Mouse (Mus musculus): Measurements from ENCODE around the gene Ano7. TPM values are rescaled to one million over a fixed set of nuclear protein-coding genes. Genes with fewer than 3 reads are reported as not detected.
A peak's percentile ranks its signal among the peaks of the same experiment; 100 is the strongest.

Ano7 gene
- polyA plus RNA-seq, 1 experiment from 2014 or later = not detected

GRCm38 (mm10) chr1:93347176-93347575, 26.6 kb upstream of the Ano7 start:
- Histone ChIP-seq H3K27ac (ENCODE audit: low read depth) (no peak overlapping the region), H3K4me1 (ENCODE audit: insufficient read depth) (peaks cover 6% of the 10 kb centered on the region; the same call in 1 of the 2 replicates), H3K36me3 (replicated peaks; ENCODE audit: insufficient read depth, low read length) (peaks cover 57% of the 10 kb centered on the region), H3K9ac (replicated peaks) (no peak overlapping the region), H3K27me3 (ENCODE audit: insufficient read depth, low read length) (no peaks in the 10 kb centered on the region), H3K4me3 (ENCODE audit: low read depth, low read length) (no peak overlapping the region), H3K4me2 (ENCODE audit: low read depth, low read length) (no peak overlapping the region), H3K9me3 (ENCODE audit: low read length) (no peaks in the 10 kb centered on the region)
- DNase-seq (no peak), ATAC-seq (no peak)
- WGBS (ENCODE audit: insufficient replicate concordance) = 89% methylated on average over 5 of the region's 5 CpGs
- TF ChIP-seq EP300 (IDR thresholded peaks at IDR 0.05; ENCODE audit: low read depth) (no peak), CTCF (IDR thresholded peaks at IDR 0.05; ENCODE audit: low read depth) (no peak)

GRCm38 (mm10) chr1:93349701-93350100, 24.0 kb upstream of the Ano7 start:
- Histone ChIP-seq H3K27me3 (ENCODE audit: insufficient read depth, low read length) (no peaks in the 10 kb centered on the region), H3K9me3 (ENCODE audit: low read length) (no peaks in the 10 kb centered on the region), H3K36me3 (replicated peaks; ENCODE audit: insufficient read depth, low read length) (peaks cover 79% of the 10 kb centered on the region), H3K4me2 (ENCODE audit: low read depth, low read length) (no peak overlapping the region), H3K27ac (ENCODE audit: low read depth) (no peak overlapping the region), H3K4me1 (ENCODE audit: insufficient read depth) (no peaks in the 10 kb centered on the region; the same call in 1 of the 2 replicates), H3K9ac (replicated peaks) (no peak overlapping the region), H3K4me3 (ENCODE audit: low read depth, low read length) (no peak overlapping the region)
- WGBS (ENCODE audit: insufficient replicate concordance) = 88% methylated on average over 4 of the region's 4 CpGs
- ATAC-seq (no peak), DNase-seq (no peak)
- no peak for TF ChIP-seq EP300 (IDR thresholded peaks at IDR 0.05; ENCODE audit: low read depth)
- no peak for TF ChIP-seq CTCF (IDR thresholded peaks at IDR 0.05; ENCODE audit: low read depth)

GRCm38 (mm10) chr1:93352724-93353123, 21.0 kb upstream of the Ano7 start:
- WGBS (ENCODE audit: insufficient replicate concordance) = 87% methylated on average over 2 of the region's 2 CpGs
- ATAC-seq (no peak), DNase-seq (no peak)
- no peak overlapping the region for H3K4me2 ChIP-seq (ENCODE audit: low read depth, low read length)
- no peaks in the 10 kb centered on the region for H3K27me3 ChIP-seq (ENCODE audit: insufficient read depth, low read length)
- H3K4me1 ChIP-seq (ENCODE audit: insufficient read depth) = no peaks in the 10 kb centered on the region
- no peak overlapping the region for H3K4me3 ChIP-seq (ENCODE audit: low read depth, low read length)
- TF ChIP-seq CTCF (IDR thresholded peaks at IDR 0.05; ENCODE audit: low read depth) = no peak
- H3K9me3 ChIP-seq (ENCODE audit: low read length) = no peaks in the 10 kb centered on the region
- H3K9ac ChIP-seq (replicated peaks) = no peak overlapping the region
- H3K27ac ChIP-seq (ENCODE audit: low read depth) = no peak overlapping the region
- peaks cover 83% of the 10 kb centered on the region for H3K36me3 ChIP-seq (replicated peaks; ENCODE audit: insufficient read depth, low read length)

- Histone ChIP-seq H3K4me2 (ENCODE audit: low read depth, low read length) (no peak overlapping the region), H3K27ac (ENCODE audit: low read depth) (no peak overlapping the region), H3K36me3 (replicated peaks; ENCODE audit: insufficient read depth, low read length) (peaks cover 70% of the 10 kb centered on the region), H3K9me3 (ENCODE audit: low read length) (no peaks in the 10 kb centered on the region), H3K4me3 (ENCODE audit: low read depth, low read length) (no peak overlapping the region), H3K9ac (replicated peaks) (no peak overlapping the region), H3K27me3 (ENCODE audit: insufficient read depth, low read length) (no peaks in the 10 kb centered on the region), H3K4me1 (ENCODE audit: insufficient read depth) (no peaks in the 10 kb centered on the region)
- DNase-seq (no peak), ATAC-seq (no peak)
- TF ChIP-seq CTCF (IDR thresholded peaks at IDR 0.05; ENCODE audit: low read depth) (no peak), EP300 (IDR thresholded peaks at IDR 0.05; ENCODE audit: low read depth) (no peak)
- WGBS (ENCODE audit: insufficient replicate concordance) = 73% methylated on average over 4 of the region's 4 CpGs
Measured at GRCm38 (mm10) chr1:93362661-93363060, 11.1 kb upstream of the Ano7 start.

GRCm38 (mm10) chr1:93365641-93366040, 8.1 kb upstream of the Ano7 start:
- H3K4me3 ChIP-seq (ENCODE audit: low read depth, low read length) = no peak overlapping the region
- WGBS (ENCODE audit: insufficient replicate concordance) = 72% methylated on average over 6 of the region's 6 CpGs
- H3K4me1 ChIP-seq (ENCODE audit: insufficient read depth) = no peaks in the 10 kb centered on the region
- peaks cover 49% of the 10 kb centered on the region for H3K36me3 ChIP-seq (replicated peaks; ENCODE audit: insufficient read depth, low read length)
- no peak for ATAC-seq
- no peak overlapping the region for H3K4me2 ChIP-seq (ENCODE audit: low read depth, low read length)
- H3K9ac ChIP-seq (replicated peaks) = no peak overlapping the region
- DNase-seq = no peak
- H3K9me3 ChIP-seq (ENCODE audit: low read length) = no peaks in the 10 kb centered on the region
- no peak overlapping the region for H3K27ac ChIP-seq (ENCODE audit: low read depth)
- no peaks in the 10 kb centered on the region for H3K27me3 ChIP-seq (ENCODE audit: insufficient read depth, low read length)
- TF ChIP-seq CTCF (IDR thresholded peaks at IDR 0.05; ENCODE audit: low read depth) = no peak
- no peak for TF ChIP-seq EP300 (IDR thresholded peaks at IDR 0.05; ENCODE audit: low read depth)

- H3K4me2 ChIP-seq (ENCODE audit: low read depth, low read length) = no peak overlapping the region
- WGBS (ENCODE audit: insufficient replicate concordance) = 29% methylated on average over 5 of the region's 5 CpGs
- no peak for ATAC-seq
Measured at GRCm38 (mm10) chr1:93377307-93377706, 3.6 kb downstream of the Ano7 start.

GRCm38 (mm10) chr1:93379117-93379516, 5.4 kb downstream of the Ano7 start:
- WGBS (ENCODE audit: insufficient replicate concordance) = 70% methylated on average over 5 of the region's 5 CpGs
- no peak for DNase-seq

More at GRCm38 (mm10) chr1:93377307-93377706, 3.6 kb downstream of the Ano7 start:
- Histone ChIP-seq H3K36me3 (replicated peaks; ENCODE audit: insufficient read depth, low read length) (no peaks in the 10 kb centered on the region), H3K9ac (replicated peaks) (no peak overlapping the region), H3K4me3 (ENCODE audit: low read depth, low read length) (no peak overlapping the region), H3K27me3 (ENCODE audit: insufficient read depth, low read length) (no peaks in the 10 kb centered on the region), H3K4me1 (ENCODE audit: insufficient read depth) (no peaks in the 10 kb centered on the region), H3K27ac (ENCODE audit: low read depth) (no peak overlapping the region), H3K9me3 (ENCODE audit: low read length) (no peaks in the 10 kb centered on the region)
- DNase-seq = no peak
- TF ChIP-seq CTCF (IDR thresholded peaks at IDR 0.05; ENCODE audit: low read depth) = no peak
- TF ChIP-seq EP300 (IDR thresholded peaks at IDR 0.05; ENCODE audit: low read depth) = no peak

More at GRCm38 (mm10) chr1:93379117-93379516, 5.4 kb downstream of the Ano7 start:
- TF ChIP-seq CTCF (IDR thresholded peaks at IDR 0.05; ENCODE audit: low read depth) (peak; percentile 15; the same call in 1 of the 2 replicates), EP300 (IDR thresholded peaks at IDR 0.05; ENCODE audit: low read depth) (no peak)
- H3K9ac ChIP-seq (replicated peaks) = no peak overlapping the region
- H3K27ac ChIP-seq (ENCODE audit: low read depth) = no peak overlapping the region
- no peaks in the 10 kb centered on the region for H3K4me1 ChIP-seq (ENCODE audit: insufficient read depth)
- no peak for ATAC-seq
- H3K9me3 ChIP-seq (ENCODE audit: low read length) = no peaks in the 10 kb centered on the region
- no peak overlapping the region for H3K4me3 ChIP-seq (ENCODE audit: low read depth, low read length)
- no peak overlapping the region for H3K4me2 ChIP-seq (ENCODE audit: low read depth, low read length)
- H3K27me3 ChIP-seq (ENCODE audit: insufficient read depth, low read length) = no peaks in the 10 kb centered on the region
- H3K36me3 ChIP-seq (replicated peaks; ENCODE audit: insufficient read depth, low read length) = no peaks in the 10 kb centered on the region

Data from liver, postnatal 0 days (tissue).